Mouse (Mus musculus) megakaryocyte progenitor cell, adult 5-6 weeks (primary cell): ENCODE results near the gene Atrnl1. TPM values are rescaled to one million over a fixed set of nuclear protein-coding genes. Genes with fewer than 3 reads are reported as not detected.
"Not testable (repeated sequence)": the region's sequence is repeated elsewhere in the genome, so short reads cannot be mapped to it uniquely, and the experiment has no call there.

ENCODE experiments used
- ATAC-seq: replicated peaks from 2 replicates; pipeline ENCODE4 v1.8.0; 2016; ENCODE audit warnings: mild to moderate bottlenecking, moderate TSS enrichment, inconsistent platforms; ENCODE audit not compliant: poor library complexity
- total RNA-seq, 2 experiments: library from RNA; stranded (forward) in 1 of 2; stranded (reverse) in 1 of 2; fragments of 157-497, 149-512 nt in 1 of 2; fragments of 200-1000 nt in 1 of 2; gene quantifications; 2 replicates each; pipeline versions ENCODE4 v1.2.3 to v1.2.4; 2015 to 2017

The Atrnl1 gene
- total RNA-seq, 2 experiments from 2014 or later, result 11.7 to 15.1 TPM

DNA sequence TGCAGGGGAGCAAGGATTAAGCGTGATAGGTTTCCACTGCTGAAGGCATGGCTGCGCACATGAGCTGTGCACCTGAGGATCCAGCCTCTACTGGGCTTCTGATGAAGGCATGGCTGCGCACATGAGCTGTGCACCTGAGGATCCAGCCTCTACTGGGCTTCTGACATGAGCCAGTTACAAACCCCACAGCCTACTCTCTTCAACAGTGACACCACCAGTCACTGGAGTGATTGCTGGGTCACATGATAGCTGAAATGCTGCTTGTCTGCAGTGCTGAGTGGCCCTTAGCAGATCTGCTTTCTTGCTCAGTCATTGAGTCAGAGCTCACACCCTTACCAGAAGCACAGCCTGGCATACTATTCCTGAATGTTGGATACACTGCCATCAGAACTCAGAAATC is 68.6 kb downstream of the Atrnl1 start:
- ATAC-seq, result no peak

- ATAC-seq, result no peak
These were observed 75.8 kb downstream of the Atrnl1 start for GRCm38 (mm10) chr19:57686596-57686995.

DNA sequence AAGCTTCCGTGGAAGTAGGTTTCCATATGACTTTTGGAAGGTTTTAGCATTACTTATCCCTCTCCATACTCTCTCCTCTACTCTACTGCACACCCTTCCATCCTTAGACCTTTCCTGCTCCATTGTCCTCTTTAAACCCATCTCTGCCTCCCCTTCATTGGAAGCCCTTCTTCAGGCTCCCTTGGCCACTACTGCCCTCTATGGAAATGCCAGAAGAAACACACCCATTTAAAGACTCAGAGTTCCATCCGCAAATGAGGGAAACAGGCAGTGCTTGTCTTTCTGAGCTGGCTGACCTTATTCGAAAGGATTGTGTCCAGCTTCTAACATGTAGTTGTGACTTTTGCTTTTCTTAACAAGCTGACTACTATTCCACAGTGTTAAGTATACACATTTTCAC is 81.7 kb downstream of the Atrnl1 start:
- no peak for ATAC-seq

- ATAC-seq, result not testable (repeated sequence)
These were observed 85.9 kb downstream of the Atrnl1 start for GRCm38 (mm10) chr19:57696781-57697180.

DNA sequence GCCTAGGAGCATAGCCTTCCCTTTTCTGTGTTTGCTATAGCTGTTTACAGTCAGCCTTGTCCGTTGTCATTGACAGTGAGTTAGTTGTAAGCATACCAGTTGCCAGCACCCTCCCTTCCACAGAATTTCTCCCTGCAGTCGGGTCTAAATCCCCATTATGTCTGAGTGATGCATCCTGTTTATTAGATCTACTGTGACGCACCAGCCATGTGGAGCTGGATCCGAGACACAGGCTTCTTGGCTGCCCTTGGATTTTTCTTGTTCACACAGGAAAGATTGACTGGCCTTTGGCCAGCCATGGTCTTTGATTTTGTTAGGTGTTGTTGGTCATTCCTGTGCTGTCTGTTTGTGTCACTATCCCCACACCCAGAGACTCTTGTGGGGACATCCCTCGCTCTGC is 102.3 kb downstream of the Atrnl1 start:
- ATAC-seq, result no peak

DNA sequence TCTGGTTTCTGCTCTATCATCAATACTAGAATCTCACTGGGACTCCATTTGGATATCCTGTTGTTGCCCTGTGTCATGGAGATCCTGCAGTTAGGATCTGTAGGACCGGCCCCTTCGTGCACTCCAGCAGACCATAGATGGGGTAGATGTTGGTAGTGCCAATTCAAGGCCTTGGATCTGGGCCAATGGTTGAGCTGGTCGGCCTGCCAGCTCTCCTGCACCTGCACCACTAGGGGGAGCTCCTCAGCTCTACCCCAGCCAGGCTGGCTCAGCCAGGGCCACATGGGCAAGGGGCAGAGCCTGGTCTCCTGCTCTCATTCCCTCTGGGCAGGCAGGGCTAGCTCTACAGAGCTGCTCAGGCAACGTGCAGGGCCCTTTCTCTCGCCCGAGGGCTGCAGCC is 114.1 kb downstream of the Atrnl1 start:
- peak; percentile 98 for ATAC-seq

DNA sequence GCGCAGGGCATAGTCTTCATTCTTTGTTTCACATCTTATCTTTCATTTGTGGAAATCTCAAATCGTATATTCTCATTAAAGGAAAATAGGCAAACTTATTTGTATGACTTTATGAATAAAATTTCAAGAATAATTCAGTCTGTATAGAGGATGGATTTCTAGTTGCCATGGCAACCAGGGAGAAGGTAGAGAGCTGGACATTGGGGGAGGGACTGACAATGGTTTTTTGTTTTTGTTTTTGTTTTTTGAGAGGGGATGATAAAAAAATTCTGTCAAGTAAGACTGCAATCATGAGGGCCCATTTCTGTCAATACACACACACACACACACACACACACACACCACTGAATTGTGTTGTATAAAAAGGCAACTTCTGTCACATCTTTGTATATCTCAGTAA is 114.5 kb downstream of the Atrnl1 start:
- ATAC-seq, result no peak

DNA sequence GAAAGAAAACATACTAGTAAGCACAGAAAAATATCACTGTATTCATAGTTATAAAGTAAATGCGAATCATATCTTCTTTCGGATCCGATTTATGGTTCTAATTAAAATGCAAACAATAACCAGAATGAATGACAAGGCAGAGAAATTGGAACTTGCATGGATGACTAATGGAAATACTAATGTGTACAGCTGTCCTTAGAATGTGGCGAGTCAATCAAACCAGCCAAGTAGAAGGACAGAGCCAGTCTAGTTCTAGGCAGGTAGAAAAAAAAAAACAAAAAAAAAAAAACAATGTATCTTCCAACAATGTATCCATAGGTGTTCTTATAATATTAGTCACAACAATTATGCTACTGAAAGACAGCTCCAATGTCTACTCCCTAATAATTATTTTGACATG is 116.2 kb downstream of the Atrnl1 start:
- no peak for ATAC-seq

DNA sequence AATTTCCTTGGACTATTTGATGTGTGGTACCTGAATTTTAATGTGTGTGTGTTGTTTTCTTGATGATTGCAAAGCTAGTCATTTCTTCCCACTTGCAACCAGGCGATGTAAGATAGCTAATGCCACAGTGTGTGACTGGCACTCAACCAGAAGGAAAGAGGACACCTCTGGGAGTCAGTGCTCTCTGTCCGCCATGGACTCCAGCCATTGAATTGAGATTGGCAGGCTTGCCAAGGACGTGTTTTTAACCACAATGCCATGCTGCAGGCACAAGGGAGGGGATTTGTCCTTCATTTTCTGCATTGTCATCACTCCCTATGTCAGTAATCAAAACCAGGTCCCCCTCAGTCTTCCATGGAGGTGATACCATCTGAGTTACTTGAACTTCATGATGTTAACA is 126.6 kb downstream of the Atrnl1 start:
- no peak for ATAC-seq

DNA sequence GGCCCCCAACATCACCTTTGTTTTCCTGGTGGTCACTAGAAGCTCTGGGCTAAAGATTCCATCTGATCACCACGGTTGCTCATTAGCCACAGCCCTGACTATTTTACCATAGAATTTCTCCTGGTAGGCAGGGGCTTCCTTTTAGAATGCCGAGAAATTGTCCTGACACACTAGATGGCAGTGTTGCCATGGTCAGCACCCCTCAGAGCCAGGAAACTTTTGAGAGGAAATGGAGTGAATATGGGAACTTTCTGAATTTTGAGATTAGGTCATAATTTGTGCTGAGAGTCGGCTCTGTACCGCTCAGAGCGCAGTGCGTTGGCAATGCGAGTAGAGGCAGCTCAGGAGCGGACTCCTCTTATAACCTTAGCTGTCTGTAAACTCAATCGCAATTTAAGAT is 134.7 kb downstream of the Atrnl1 start:
- peak; percentile 77 for ATAC-seq

- ATAC-seq, result no peak
These were observed 135.7 kb downstream of the Atrnl1 start for GRCm38 (mm10) chr19:57746553-57746952.

DNA sequence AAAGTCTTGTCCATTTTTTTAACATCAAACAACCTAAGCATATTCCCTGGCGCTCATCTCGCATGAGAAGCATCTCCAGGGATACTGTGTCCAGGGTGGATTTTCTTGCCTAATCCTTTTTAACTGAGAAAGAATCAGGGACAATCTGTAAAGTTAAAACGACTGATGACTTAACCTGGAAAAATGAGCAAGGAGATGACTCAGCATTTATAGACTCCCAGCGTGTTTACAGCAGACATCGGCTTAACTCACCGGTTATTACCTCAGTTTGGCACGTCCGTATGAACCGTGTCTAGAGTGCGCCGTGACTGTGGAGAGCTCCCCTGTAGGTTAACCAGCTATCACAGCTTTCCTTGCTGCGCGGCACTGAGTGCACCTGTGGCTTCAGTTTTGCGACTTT is 141.4 kb downstream of the Atrnl1 start:
- no peak for ATAC-seq

DNA sequence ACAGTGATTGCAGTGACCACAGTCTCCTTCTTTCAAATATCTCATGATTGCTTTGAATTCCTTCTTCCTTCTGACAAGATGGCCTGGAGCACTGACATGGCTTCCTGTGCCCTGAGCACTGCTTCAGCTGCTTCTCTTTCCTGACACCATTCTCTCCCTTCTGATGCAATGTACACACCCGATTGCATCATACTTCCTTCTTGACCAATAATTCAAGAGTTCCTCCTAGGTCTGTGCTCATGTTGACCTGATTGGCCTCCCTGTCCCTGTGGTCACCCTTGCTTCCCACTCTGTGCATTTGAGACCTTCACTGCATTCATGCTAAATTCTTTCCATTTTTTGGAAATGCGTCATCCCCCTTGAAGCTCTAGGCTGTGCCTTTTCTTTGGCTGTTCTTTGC is 151.7 kb downstream of the Atrnl1 start:
- peak; percentile 99 for ATAC-seq

DNA sequence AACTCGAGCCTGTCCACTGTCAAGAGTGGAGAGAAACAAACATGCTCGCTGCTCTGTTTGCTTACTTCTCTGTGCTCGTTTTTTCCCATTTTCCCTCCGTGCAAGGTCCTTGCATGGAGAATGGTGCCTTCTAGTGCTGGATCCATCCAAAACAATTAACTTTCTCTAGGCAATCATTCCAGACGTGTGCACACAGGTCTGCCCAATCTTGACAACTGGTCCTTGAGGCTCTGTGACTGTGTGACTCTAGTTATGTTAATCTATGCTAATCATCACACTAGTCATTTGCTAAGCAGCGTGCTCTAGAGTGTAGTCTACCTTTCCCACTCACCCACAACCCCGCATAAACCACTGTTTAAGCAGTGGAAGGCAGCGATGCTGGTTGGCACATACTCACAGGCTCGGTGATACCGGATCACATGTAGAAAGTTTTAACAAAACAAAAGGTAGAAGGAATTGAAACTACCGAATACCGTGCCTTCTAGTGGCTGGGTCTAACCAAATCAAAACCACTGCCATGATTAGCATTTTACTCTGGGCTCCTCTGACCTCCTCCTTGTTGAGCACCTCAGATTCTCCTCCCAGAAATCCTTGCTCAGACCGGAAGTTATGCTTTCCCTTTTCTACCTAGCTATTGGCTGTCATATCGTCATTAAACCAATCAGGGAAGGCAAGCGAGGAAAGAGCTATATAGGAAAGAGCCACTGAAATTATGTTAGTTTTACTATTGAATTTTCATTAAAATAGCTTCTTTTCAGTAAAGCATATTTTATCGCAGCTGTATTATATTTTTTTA is 153.9 kb downstream of the Atrnl1 start:
- ATAC-seq, result no peak

DNA sequence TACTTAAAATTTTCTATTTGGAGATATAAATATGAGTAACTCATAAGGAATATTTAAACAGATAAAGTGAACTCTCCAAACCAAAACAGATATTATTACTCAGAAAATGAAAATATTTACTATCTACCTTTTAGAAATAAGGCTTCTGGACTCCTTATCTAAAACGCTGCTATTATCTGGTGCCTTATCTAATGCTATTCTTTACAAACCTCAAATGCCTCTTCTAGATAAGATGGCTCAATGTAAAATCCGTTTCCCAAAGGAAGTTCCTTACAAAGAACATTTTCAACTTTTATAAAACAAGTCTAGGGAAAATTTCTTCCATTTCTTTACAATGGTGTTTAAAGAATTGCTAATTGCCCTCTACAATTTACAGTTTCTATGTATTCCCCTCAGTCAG is 156.2 kb downstream of the Atrnl1 start:
- ATAC-seq, result no peak

GRCm38 (mm10) chr19:57768661-57769060 is 157.8 kb downstream of the Atrnl1 start:
- ATAC-seq, result no peak

DNA sequence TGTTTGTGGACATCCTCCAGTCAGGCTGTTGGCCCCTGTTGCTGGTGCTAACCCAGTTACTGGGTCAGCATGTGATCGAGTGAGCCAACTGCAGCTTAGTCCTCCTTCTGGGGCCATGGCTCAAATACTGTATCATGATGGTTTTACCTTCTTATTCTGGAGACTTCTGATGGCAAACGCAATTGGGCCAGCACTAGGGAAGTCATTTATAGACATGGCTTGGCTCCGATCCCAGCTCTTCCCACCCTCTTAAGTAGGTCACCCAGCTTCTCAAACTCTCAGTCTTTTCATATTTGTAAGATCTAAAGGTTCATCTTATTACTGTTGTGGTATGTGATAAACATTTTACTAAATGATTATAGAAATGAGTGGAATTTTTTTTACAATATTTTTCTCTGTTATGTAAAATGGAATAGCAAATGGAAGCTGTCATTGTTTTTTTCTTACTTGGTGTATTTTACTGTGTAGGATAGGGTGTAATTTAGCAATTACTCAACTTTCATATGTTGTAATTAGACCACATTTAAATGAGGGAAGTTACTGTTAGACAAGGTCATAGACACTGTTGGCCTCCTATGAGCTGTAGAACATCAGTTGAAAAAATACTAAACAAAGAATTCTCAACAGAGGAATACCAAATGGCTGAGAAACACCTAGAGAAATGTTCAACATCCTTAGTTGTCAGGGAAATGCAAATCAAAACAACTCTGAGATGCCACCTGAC is 171.7 kb downstream of the Atrnl1 start:
- ATAC-seq, result peak; percentile 86

DNA sequence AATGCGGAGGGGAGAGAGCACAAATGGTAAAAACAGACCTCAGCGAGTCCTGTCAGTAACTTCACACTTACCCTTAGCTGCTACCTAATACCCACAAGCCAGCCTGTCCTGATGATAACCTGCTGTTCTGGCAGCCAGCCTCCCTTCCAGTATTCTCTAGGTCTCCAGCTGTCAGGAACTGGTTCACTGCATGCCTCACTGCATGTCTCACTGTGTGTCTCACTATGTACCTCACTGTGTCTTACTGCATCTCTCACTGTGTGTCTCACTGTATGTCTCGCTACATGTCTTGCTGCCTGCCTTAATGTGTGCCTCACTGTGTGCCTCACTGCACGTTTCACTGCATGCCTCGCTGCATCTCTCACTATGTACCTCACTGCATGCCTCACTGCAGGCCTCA is 175.9 kb downstream of the Atrnl1 start:
- ATAC-seq, result no peak

GRCm38 (mm10) chr19:57802207-57802606 is 191.4 kb downstream of the Atrnl1 start:
- no peak for ATAC-seq

GRCm38 (mm10) chr19:57802771-57803482 is 192.1 kb downstream of the Atrnl1 start:
- ATAC-seq, result peak; percentile 42

- ATAC-seq, result no peak
These were observed 192.6 kb downstream of the Atrnl1 start for GRCm38 (mm10) chr19:57803483-57803820.

DNA sequence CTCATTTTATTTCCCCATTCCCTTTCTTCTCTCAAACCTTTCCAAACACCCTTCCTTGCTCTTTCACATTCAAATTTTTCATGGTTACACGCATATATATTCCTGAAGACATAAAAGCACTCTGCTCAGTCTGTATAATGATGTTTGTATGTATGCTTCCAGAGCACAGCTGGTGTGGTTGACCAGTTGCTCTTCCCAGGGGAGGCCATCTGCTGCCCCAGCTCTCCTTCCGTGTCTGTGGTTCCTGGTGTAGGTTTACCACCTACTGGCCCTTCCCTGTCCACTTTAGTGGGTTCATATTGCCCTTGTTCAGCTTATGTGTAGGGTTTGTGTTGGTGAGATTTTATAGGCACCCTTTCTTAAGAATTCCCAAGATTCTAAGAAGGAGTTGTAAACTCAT is 197.5 kb downstream of the Atrnl1 start:
- ATAC-seq, result no peak
